Mouse (Mus musculus): Measurements from ENCODE around the gene Dld. TPM values are rescaled to one million over a fixed set of nuclear protein-coding genes. Genes with fewer than 3 reads are reported as not detected.

The Dld gene
- 329 TPM for polyA plus RNA-seq (2014; fragmentation: Illumina TruSeq; extraction: RNeasy Lipid Tissue Mini Kit (QIAGEN cat#74804); ENCODE audit: low read depth, low replicate concordance)

GRCm38 (mm10) chr12:31350944-31351928, at the start of gene Dld:
Dld (minus strand) TSS chr12:31351453.

DNA sequence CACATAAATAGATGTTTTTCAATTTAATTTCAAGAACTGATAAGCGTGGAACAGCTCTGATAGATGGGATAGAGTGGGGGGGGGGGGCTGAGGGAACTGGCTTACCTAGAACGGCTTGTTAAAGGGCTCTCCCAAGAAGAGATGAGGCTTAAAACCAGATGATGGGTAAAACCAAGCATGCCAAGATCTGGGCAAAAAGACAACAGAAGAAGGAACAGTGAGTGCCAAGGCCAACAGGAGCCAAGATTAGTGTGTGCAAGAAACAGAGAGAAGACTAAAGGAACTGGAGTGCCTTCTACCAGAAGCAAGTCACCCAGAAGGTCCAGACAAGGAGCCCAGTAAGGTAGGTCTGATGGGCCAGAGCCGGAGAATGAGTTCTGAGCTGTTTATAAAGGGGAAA, 39.3 kb upstream of the Dld start, which contains the start of gene Slc26a3:
TSS of gene Slc26a3 (plus strand) at position 301 of the 400 bp plus-strand sequence.

Other genes starting within 250 kb of the Dld start
- not detected for gene Gm6993, start 110.7 kb downstream of the Dld start, polyA plus RNA-seq (2014; fragmentation: Illumina TruSeq; extraction: RNeasy Lipid Tissue Mini Kit (QIAGEN cat#74804); ENCODE audit: low read depth, low replicate concordance)
- gene Lamb1, start 86.2 kb downstream of the Dld start, polyA plus RNA-seq (2014; fragmentation: Illumina TruSeq; extraction: RNeasy Lipid Tissue Mini Kit (QIAGEN cat#74804); ENCODE audit: low read depth, low replicate concordance) = 2.0 TPM
- gene Slc26a3, start 39.4 kb upstream of the Dld start, polyA plus RNA-seq (2014; fragmentation: Illumina TruSeq; extraction: RNeasy Lipid Tissue Mini Kit (QIAGEN cat#74804); ENCODE audit: low read depth, low replicate concordance) = 0.24 TPM
- 10.3 TPM for gene Cbll1, start 148.2 kb upstream of the Dld start, polyA plus RNA-seq (2014; fragmentation: Illumina TruSeq; extraction: RNeasy Lipid Tissue Mini Kit (QIAGEN cat#74804); ENCODE audit: low read depth, low replicate concordance)
- gene Slc26a4, start 208.5 kb upstream of the Dld start, polyA plus RNA-seq (2014; fragmentation: Illumina TruSeq; extraction: RNeasy Lipid Tissue Mini Kit (QIAGEN cat#74804); ENCODE audit: low read depth, low replicate concordance) = 2.1 TPM